Mouse (Mus musculus) kidney, postnatal 0 days (tissue): Measurements from ENCODE around the gene Npr1. TPM values are rescaled to one million over a fixed set of nuclear protein-coding genes. Genes with fewer than 3 reads are reported as not detected.

Source experiments
- ATAC-seq: fragments of 200-750 bp; cut with Nextera tagmentation; replicated peaks from 2 replicates; pipeline ENCODE4 v1.8.0; 2017; ENCODE audit warnings: low read depth, moderate number of reproducible peaks, moderate TSS enrichment, moderate library complexity; ENCODE audit not compliant: low FRiP score
- DNase-seq: peaks from one replicate; pipeline ENCODE4 v3.0.0-alpha.2; 2016; ENCODE audit warnings: low spot score
- H3K27ac ChIP-seq: fragments of 300-500 bp; sonication (generic); 2 replicates; pipeline ENCODE4 v1.5.1; 2014; ENCODE audit warnings: mild to moderate bottlenecking
- H3K27me3 ChIP-seq: fragments of 300-500 bp; sonication (generic); 2 replicates; pipeline ENCODE4 v1.6.1; 2014; ENCODE audit warnings: low read length, mixed read lengths; ENCODE audit not compliant: insufficient read depth
- H3K36me3 ChIP-seq: fragments of 300-500 bp; sonication (generic); 2 replicates; pipeline ENCODE4 v1.6.1; 2014; ENCODE audit warnings: low read length, mixed read lengths; ENCODE audit not compliant: insufficient read depth
- H3K4me1 ChIP-seq: fragments of 300-500 bp; sonication (generic); replicated peaks from 2 replicates; pipeline ENCODE4 v1.6.1; 2014; ENCODE audit warnings: antibody characterized with exemption, low read length, mixed read lengths; ENCODE audit not compliant: insufficient read depth
- H3K4me2 ChIP-seq: fragments of 300-500 bp; sonication (generic); 2 replicates; pipeline ENCODE4 v1.6.1; 2014; ENCODE audit warnings: mild to moderate bottlenecking, low read length, moderate library complexity, mixed read lengths
- H3K4me3 ChIP-seq: fragments of 300-500 bp; sonication (generic); replicated peaks from 2 replicates; pipeline ENCODE4 v1.5.1; 2014; ENCODE audit warnings: low read depth, low read length
- H3K9ac ChIP-seq: fragments of 300-500 bp; sonication (generic); 2 replicates; pipeline ENCODE4 v1.6.1; 2014; ENCODE audit warnings: low read depth, low read length
- H3K9me3 ChIP-seq: fragments of 300-500 bp; sonication (generic); replicated peaks from 2 replicates; pipeline ENCODE4 v1.6.1; 2016; ENCODE audit warnings: low read length, inconsistent platforms, mixed read lengths
- CTCF ChIP-seq: IDR thresholded peaks from 2 replicates; pipeline ENCODE4 v1.5.1; 2016; ENCODE audit warnings: antibody characterized with exemption, low read depth, mild to moderate bottlenecking, moderate library complexity
- WGBS: fragments of 180-500 bp; shearing (Covaris S2); extraction: QIAGEN DNeasy Blood & Tissue Kit; methylation state at CpG from one replicate; pipeline ENCODE4 v1.1.7; 2014; 5-methylcytosine and 5-hydroxymethylcytosine counted together
- polyA plus RNA-seq: library from polyadenylated mRNA; unstranded; fragments of >200 nt; fragmentation: Nextera tagmentation; extraction: Ambion mirVana; gene quantifications from 2 replicates; pipeline ENCODE4 v1.2.1, GENCODE M21; 2015

Gene Npr1
- polyA plus RNA-seq, 1 experiment from 2014 or later: 16.7 TPM

- peaks cover 11% of the 10 kb centered on the region for H3K36me3 ChIP-seq
- TF ChIP-seq CTCF: no peak
- no peak overlapping the region for H3K9ac ChIP-seq
- 26% methylated on average over 2 of the region's 2 CpGs for WGBS
- H3K4me1 ChIP-seq: peaks cover 6% of the 10 kb centered on the region
- H3K27me3 ChIP-seq: no peaks in the 10 kb centered on the region
- H3K4me2 ChIP-seq: peak overlapping the region; percentile 76
- peak overlapping the region; percentile 98 for H3K27ac ChIP-seq
- H3K4me3 ChIP-seq: peak overlapping the region; percentile 95
- ATAC-seq (no peak), DNase-seq (no peak)
- no peaks in the 10 kb centered on the region for H3K9me3 ChIP-seq
Observed at GRCm38 (mm10) chr3:90509747-90510123, 44.1 kb upstream of the Npr1 start.

- ATAC-seq (peak; percentile 92), DNase-seq (peak; percentile 99)
- peak within 1 kb of the TSS; percentile 76 for H3K4me2 ChIP-seq
- H3K36me3 ChIP-seq: peaks cover 14% of the 10 kb centered on the region
- TF ChIP-seq CTCF: 0 out of 2 replicates have a peak, but pooled peaks have one; percentile 1
- H3K27ac ChIP-seq: peak within 1 kb of the TSS; percentile 98
- WGBS: under 1% methylated on average over 64 of the region's 66 CpGs
- H3K27me3 ChIP-seq: no peaks in the 10 kb centered on the region
- no peaks in the 10 kb centered on the region for H3K9me3 ChIP-seq
- H3K4me3 ChIP-seq: peak within 1 kb of the TSS; percentile 95
- H3K9ac ChIP-seq: peak within 1 kb of the TSS; percentile 99
- peaks cover 6% of the 10 kb centered on the region for H3K4me1 ChIP-seq
Observed at GRCm38 (mm10) chr3:90508950-90509746, 43.5 kb upstream of the Npr1 start, which contains the start of gene Chtop. Gene Chtop, minus strand, starts transcription at chr3:90509498.

DNA sequence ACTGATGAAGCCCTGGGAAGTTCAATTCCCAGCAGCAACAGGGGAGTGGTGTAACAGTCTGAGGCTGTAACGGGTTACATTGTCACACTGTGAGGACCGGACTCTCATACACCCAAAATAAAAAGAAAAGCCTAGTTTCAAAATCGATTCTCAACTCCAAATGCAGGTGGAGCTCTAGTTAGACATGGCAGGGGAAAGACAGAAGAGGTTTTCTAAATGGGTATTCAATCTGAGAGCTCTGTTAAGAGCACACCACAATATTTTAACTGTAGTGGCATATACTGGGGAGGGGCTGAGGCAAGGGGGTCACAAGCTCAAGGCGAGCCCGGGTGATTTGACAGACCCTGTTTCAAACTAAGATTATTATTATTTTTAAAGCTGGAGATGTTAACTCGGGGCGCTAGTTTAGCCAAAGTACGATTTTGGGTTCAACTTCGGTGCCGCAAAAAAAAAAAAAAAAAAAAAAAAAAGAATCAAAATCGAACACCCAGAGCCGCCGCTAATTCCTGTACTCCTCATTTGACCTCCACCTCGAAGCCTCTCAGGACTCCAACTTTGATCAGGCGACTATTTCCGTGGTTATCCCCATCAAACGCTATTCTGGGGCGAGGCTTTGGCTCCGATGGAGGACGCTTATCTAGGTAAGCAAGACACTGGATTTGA, 42.8 kb upstream of the Npr1 start:
- peak; percentile 29; the same call in 1 of the 2 replicates for TF ChIP-seq CTCF
- peak; percentile 31 for DNase-seq
- WGBS: 2% methylated on average over 20 of the region's 20 CpGs

GRCm38 (mm10) chr3:90506362-90506761, 40.7 kb upstream of the Npr1 start:
- Histone ChIP-seq H3K9ac (no peak overlapping the region), H3K4me3 (no peak overlapping the region), H3K36me3 (peaks cover 31% of the 10 kb centered on the region), H3K27ac (no peak overlapping the region), H3K9me3 (no peaks in the 10 kb centered on the region), H3K4me1 (no peaks in the 10 kb centered on the region), H3K4me2 (no peak overlapping the region), H3K27me3 (no peaks in the 10 kb centered on the region)
- ATAC-seq: no peak
- 67% methylated on average over 3 of the region's 3 CpGs for WGBS
- DNase-seq: no peak
- no peak for TF ChIP-seq CTCF

More for the DNA sequence above, 42.8 kb upstream of the Npr1 start:
- Histone ChIP-seq H3K4me1 (peaks cover 4% of the 10 kb centered on the region), H3K4me2 (peak overlapping the region; percentile 76), H3K27ac (peak overlapping the region; percentile 98), H3K4me3 (peak overlapping the region; percentile 95), H3K9ac (peak overlapping the region; percentile 99), H3K9me3 (no peaks in the 10 kb centered on the region), H3K27me3 (no peaks in the 10 kb centered on the region), H3K36me3 (peaks cover 21% of the 10 kb centered on the region)
- no peak for ATAC-seq

DNA sequence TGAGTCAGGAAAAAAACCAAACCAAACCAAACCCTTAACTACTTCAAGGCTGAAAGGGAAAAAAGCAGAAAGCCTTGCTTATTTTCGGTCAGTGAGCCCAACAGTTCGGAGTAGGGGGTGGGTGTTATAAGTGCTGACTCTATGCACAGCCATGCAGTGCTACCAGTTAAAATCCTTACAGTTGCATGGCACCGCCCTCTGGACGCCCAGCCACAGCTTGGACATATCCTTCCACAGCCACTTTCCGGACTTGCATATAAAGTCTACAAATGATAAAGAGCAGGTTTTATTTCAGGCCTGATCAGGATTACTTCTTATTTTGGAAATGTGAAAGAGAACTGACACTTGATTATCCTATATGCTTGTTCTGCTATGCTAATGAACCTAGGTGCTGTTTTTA, 39.5 kb upstream of the Npr1 start:
- TF ChIP-seq CTCF: no peak
- Histone ChIP-seq H3K4me2 (no peak overlapping the region), H3K4me1 (no peaks in the 10 kb centered on the region), H3K36me3 (peaks cover 35% of the 10 kb centered on the region), H3K27ac (no peak overlapping the region), H3K9ac (no peak overlapping the region), H3K9me3 (no peaks in the 10 kb centered on the region), H3K27me3 (no peaks in the 10 kb centered on the region), H3K4me3 (no peak overlapping the region)
- WGBS: 86% methylated on average over 5 of the region's 5 CpGs
- DNase-seq (no peak), ATAC-seq (no peak)

- Histone ChIP-seq H3K4me2 (no peak overlapping the region), H3K27ac (no peak overlapping the region), H3K27me3 (no peaks in the 10 kb centered on the region), H3K4me1 (no peaks in the 10 kb centered on the region), H3K36me3 (peaks cover 46% of the 10 kb centered on the region), H3K4me3 (no peak overlapping the region), H3K9ac (no peak overlapping the region), H3K9me3 (no peaks in the 10 kb centered on the region)
- ATAC-seq (no peak), DNase-seq (no peak)
- TF ChIP-seq CTCF: no peak
- 84% methylated on average over 4 of the region's 4 CpGs for WGBS
Observed at GRCm38 (mm10) chr3:90503444-90503843, 37.8 kb upstream of the Npr1 start.
